Mouse (Mus musculus) heart, postnatal 0 days (tissue): Measurements from ENCODE around the gene Raf1. TPM values are rescaled to one million over a fixed set of nuclear protein-coding genes. Genes with fewer than 3 reads are reported as not detected.

Experiments used
- ATAC-seq: fragments of 200-750 bp; cut with Nextera tagmentation; 2 replicates; pipeline ENCODE4 v1.8.0; 2017; ENCODE audit warnings: low read depth, moderate number of reproducible peaks, moderate library complexity; ENCODE audit not compliant: insufficient read depth
- DNase-seq: peaks from one replicate; pipeline ENCODE4 v3.0.0-alpha.2; 2016; ENCODE audit warnings: low spot score
- H3K27ac ChIP-seq: fragments of 300-500 bp; sonication (generic); 2 replicates; pipeline ENCODE4 v1.5.1; 2014; ENCODE audit warnings: low read depth, mild to moderate bottlenecking
- H3K27me3 ChIP-seq: fragments of 300-500 bp; sonication (generic); 2 replicates; pipeline ENCODE4 v1.6.1; 2014; ENCODE audit warnings: low read length, mixed read lengths; ENCODE audit not compliant: control insufficient read depth, insufficient read depth
- H3K36me3 ChIP-seq: fragments of 300-500 bp; sonication (generic); replicated peaks from 2 replicates; pipeline ENCODE4 v1.6.1; 2014; ENCODE audit warnings: low read length, mixed read lengths; ENCODE audit not compliant: control insufficient read depth, insufficient read depth
- H3K4me1 ChIP-seq: fragments of 300-500 bp; sonication (generic); 2 replicates; pipeline ENCODE4 v1.6.1; 2014; ENCODE audit warnings: antibody characterized with exemption; ENCODE audit not compliant: control insufficient read depth, insufficient read depth
- H3K4me2 ChIP-seq: fragments of 300-500 bp; sonication (generic); 2 replicates; pipeline ENCODE4 v1.6.1; 2014; ENCODE audit warnings: low read depth, mild to moderate bottlenecking, low read length, moderate library complexity
- H3K4me3 ChIP-seq: fragments of 300-500 bp; sonication (generic); 2 replicates; pipeline ENCODE4 v1.5.1; 2014; ENCODE audit warnings: low read depth, low read length
- H3K9ac ChIP-seq: fragments of 300-500 bp; sonication (generic); replicated peaks from 2 replicates; pipeline ENCODE4 v1.6.1; 2014; ENCODE audit warnings: low read depth, low read length, mixed read lengths
- H3K9me3 ChIP-seq: fragments of 300-500 bp; sonication (generic); replicated peaks from 2 replicates; pipeline ENCODE4 v1.6.1; 2016; ENCODE audit warnings: low read length; ENCODE audit not compliant: control insufficient read depth
- CTCF ChIP-seq: IDR thresholded peaks from 2 replicates; pipeline ENCODE4 v1.5.1; 2016; ENCODE audit warnings: antibody characterized with exemption, control low read depth, low read depth
- EP300 ChIP-seq: IDR thresholded peaks from 2 replicates; pipeline ENCODE4 v1.6.1; 2016; ENCODE audit warnings: antibody characterized with exemption, low read depth
- WGBS: fragments of 180-500 bp; shearing (Covaris S2); extraction: QIAGEN DNeasy Blood & Tissue Kit; methylation state at CpG from one replicate; pipeline ENCODE4 v1.1.7; 2014; 5-methylcytosine and 5-hydroxymethylcytosine counted together
- polyA plus RNA-seq: library from polyadenylated mRNA; unstranded; fragments of >200 nt; fragmentation: Nextera tagmentation; extraction: Ambion mirVana; gene quantifications from 2 replicates; pipeline ENCODE4 v1.2.1, GENCODE M21; 2015
- total RNA-seq: library from RNA; depleted of rRNA; stranded (reverse); fragments of >200 nt; gene quantifications from 2 replicates; pipeline ENCODE4 v1.2.3, GENCODE M21; 2014; ENCODE audit warnings: low replicate concordance; rRNA removed

Raf1 gene
- total RNA-seq (182 and 204 TPM in 2 replicates), polyA plus RNA-seq (72.3 and 80.6 TPM in 2 replicates)

DNA sequence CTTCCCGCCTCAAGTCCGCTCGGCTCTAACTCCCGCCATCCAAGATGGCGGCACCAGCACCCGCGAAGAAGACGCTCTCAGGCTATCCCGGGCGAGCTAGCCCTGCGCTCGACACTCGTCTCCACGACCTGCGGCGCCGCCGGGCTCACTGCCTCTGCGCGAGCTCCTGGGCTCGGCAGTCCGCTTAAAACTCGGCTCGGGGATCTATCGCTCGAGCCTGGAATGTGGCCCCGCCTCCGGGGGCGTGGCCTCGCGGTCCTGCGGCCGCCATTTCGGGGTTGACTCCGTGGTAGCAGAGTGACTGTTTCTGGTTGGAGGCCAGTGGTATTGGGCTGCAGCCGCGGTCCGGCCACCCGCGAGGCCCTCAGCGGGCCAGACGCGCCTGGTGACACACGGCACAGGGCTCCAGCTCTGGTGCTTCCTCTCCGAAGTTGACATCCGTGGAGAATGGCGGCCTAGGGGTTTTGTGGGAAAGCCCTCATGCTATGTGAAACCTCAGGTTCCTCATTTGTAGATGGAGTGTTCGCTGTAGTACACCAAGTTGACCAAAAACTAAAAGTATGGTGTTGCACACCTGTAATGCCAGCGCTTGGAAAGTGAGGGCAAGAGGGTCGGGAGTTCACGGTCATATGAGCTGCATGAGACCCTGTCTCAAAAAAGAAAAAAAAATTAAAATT, at the start of gene Raf1:
Raf1 (minus strand) TSS at position 184 of the 677 bp plus-strand sequence.
- Histone ChIP-seq H3K36me3 (no peaks in the 10 kb centered on the region), H3K9ac (peak within 1 kb of the TSS; percentile 98), H3K4me3 (peak within 1 kb of the TSS; percentile 89), H3K4me2 (peak within 1 kb of the TSS; percentile 97), H3K9me3 (no peaks in the 10 kb centered on the region), H3K27me3 (no peaks in the 10 kb centered on the region), H3K27ac (peak within 1 kb of the TSS; percentile 98), H3K4me1 (peaks cover 31% of the 10 kb centered on the region; the same call in 1 of the 2 replicates)
- DNase-seq (peak; percentile 97), ATAC-seq (peak; percentile 98)
- WGBS, result 1% methylated on average over 51 of the region's 51 CpGs
- TF ChIP-seq CTCF (no peak), EP300 (peak; percentile 86)

DNA sequence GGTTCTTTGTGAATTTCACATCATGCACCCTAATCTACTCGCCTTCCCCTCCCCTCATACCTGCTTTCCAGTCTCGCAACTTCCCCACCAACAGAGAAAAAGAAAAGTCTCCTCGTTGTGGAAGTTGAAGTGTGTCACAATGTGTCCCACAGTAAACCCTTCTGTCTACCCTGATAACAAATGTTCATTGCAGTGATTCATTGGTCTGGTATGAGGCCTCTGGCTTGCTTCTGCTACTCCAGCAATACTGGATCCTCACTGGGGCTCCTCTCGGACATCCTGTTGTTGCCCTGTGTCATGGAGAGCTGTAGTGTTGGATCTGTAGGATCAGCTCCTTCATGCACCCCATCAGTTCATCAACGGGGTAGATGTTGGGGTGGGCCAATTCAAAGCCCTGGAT, 45.8 kb upstream of the Raf1 start:
- WGBS, result 40% methylated on average over 5 of the region's 5 CpGs
- DNase-seq (peak; percentile 45), ATAC-seq (peak; percentile 58)
- Histone ChIP-seq H3K9me3 (no peaks in the 10 kb centered on the region; the same call in 1 of the 2 replicates), H3K4me2 (no peak overlapping the region), H3K27me3 (no peaks in the 10 kb centered on the region), H3K27ac (peak overlapping the region; percentile 63), H3K9ac (no peak overlapping the region), H3K4me1 (peaks cover 14% of the 10 kb centered on the region), H3K4me3 (no peak overlapping the region), H3K36me3 (no peaks in the 10 kb centered on the region)
- TF ChIP-seq CTCF (no peak), EP300 (no peak)

DNA sequence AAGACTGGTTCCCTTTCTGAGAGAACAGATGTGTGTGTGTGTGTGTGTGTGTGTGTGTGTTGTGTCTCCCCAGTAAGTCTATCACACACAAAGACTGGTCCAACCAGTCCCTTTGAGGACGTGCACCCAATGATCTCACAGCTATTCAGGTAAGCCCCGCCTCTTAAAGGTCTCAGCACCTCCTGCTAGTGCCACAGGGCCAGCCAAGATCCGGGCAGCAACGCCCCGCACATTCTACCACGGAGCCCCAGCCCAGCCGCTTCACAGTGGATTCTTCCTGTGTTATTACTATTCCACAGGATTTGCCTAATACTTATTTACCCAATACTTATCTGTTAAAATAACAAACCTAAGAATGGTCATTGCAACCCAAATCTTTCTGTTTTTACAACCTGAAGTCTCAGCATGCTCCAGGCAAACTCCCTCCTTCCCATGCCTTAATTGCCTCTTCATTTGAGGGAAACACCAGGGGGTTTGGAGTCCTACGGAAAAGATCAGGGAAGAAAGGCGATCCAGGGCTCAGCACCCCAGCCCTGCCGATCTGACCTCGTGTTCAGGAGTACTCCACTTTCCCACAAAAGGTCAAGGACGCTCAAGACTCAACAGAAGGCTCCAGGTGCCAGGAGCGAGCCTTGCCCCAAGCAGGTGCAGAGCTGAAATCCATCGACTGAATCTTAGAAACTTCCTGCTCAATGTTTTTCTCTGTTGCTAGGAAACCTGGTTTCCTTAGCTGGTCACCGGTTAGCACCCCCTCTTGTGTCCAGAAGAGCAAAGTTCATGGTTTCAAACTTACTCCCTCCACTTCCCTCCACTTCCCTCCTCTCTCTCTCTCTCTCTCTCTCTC, 41.5 kb upstream of the Raf1 start:
- ATAC-seq (peak; percentile 90), DNase-seq (peak; percentile 86)
- H3K9me3 ChIP-seq, result no peaks in the 10 kb centered on the region
- WGBS, result 1% methylated on average over 15 of the region's 15 CpGs
- H3K36me3 ChIP-seq, result no peaks in the 10 kb centered on the region
- H3K4me3 ChIP-seq, result peak overlapping the region; percentile 38
- peaks cover 16% of the 10 kb centered on the region for H3K4me1 ChIP-seq
- H3K4me2 ChIP-seq, result peak overlapping the region; percentile 73
- H3K27me3 ChIP-seq, result no peaks in the 10 kb centered on the region
- peak overlapping the region; percentile 47; the same call in 1 of the 2 replicates for H3K9ac ChIP-seq
- H3K27ac ChIP-seq, result peak overlapping the region; percentile 85
- TF ChIP-seq CTCF, result peak; percentile 53
- no peak for TF ChIP-seq EP300

DNA sequence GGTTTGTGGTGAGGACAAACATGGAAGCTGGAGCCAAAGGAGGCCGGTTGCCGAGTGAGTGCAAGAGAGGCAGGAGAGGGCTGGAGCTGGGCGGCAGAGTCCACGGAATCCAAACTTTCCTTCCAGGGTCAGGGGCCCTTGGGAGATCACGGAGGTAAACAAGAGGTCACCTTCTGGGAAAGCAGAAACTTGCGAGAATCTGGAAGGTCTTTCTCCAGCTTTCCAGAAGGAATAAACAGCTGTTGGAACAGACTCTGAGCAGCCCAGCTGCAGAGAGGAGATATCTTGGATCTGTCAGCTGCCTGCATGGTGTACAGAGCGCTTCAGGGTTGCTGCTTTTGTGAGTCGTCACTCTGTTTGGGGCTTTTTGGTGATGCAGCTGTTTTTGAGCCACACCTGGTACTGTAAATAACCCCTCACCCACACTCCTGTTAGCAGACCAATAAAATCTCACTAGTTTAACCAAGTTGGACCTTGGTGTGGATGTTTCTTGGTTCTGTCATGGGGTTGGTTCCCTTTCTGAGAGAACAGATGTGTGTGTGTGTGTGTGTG, 40.7 kb upstream of the Raf1 start:
- H3K4me1 ChIP-seq, result peaks cover 11% of the 10 kb centered on the region
- H3K27ac ChIP-seq, result peak overlapping the region; percentile 85; the same call in 1 of the 2 replicates
- no peak for DNase-seq
- peak overlapping the region; percentile 30; the same call in 1 of the 2 replicates for H3K9ac ChIP-seq
- no peaks in the 10 kb centered on the region for H3K36me3 ChIP-seq
- WGBS, result 22% methylated on average over 8 of the region's 8 CpGs
- H3K4me2 ChIP-seq, result peak overlapping the region; percentile 73; the same call in 1 of the 2 replicates
- H3K27me3 ChIP-seq, result no peaks in the 10 kb centered on the region
- ATAC-seq, result no peak
- no peaks in the 10 kb centered on the region for H3K9me3 ChIP-seq
- no peak overlapping the region for H3K4me3 ChIP-seq
- TF ChIP-seq EP300, result no peak
- TF ChIP-seq CTCF, result no peak

DNA sequence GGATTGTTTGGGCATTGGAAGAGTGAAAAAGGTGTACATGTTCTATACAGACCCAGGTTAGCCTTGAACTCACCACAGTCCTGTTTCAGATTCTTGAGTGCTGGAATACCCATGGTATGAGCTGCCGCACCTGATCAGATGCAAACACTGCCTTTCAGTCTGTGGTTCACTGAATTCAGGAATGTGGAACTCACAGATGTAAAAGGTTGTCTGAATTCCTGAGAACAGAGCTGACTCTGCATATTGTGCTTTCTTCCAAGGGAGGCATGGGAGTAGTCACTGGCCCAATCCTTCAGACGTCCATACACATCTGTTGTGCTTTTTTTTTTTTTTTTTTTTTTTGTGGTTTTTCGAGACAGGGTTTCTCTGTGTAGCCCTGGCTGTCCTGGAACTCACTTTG, 34.8 kb upstream of the Raf1 start:
- no peak for DNase-seq
- Histone ChIP-seq H3K9me3 (no peaks in the 10 kb centered on the region), H3K27ac (no peak overlapping the region), H3K4me1 (no peaks in the 10 kb centered on the region), H3K4me2 (no peak overlapping the region), H3K4me3 (no peak overlapping the region), H3K9ac (no peak overlapping the region), H3K36me3 (no peaks in the 10 kb centered on the region), H3K27me3 (no peaks in the 10 kb centered on the region)
- WGBS, result 78% methylated on average over 2 of the region's 3 CpGs
- no peak for ATAC-seq
- no peak for TF ChIP-seq CTCF
- no peak for TF ChIP-seq EP300
